Mouse (Mus musculus): Measurements from ENCODE around the gene Maml2. TPM values are rescaled to one million over a fixed set of nuclear protein-coding genes. Genes with fewer than 3 reads are reported as not detected.

Gene Maml2
- total RNA-seq, 1 experiment = 1.9 TPM

GRCm38 (mm10) chr9:13599800-13600199, 302.0 kb downstream of the Maml2 start:
- H3K4me1 ChIP-seq (ENCODE audit: control insufficient read depth in 2 of 2, insufficient read depth in 2 of 2, low read length in 2 of 2, poor library complexity in 1 of 2) = no peaks in the 10 kb centered on the region
- H3K36me3 ChIP-seq (ENCODE audit: control insufficient read depth, insufficient read depth, low read length, poor library complexity, severe bottlenecking) = no peaks in the 10 kb centered on the region
- no peaks in the 10 kb centered on the region for H3K9me3 ChIP-seq (ENCODE audit: control insufficient read depth, insufficient read depth, low read depth, low read length)
- no peak overlapping the region for H3K9ac ChIP-seq (ENCODE audit: insufficient read depth, low read depth, low read length, poor library complexity, severe bottlenecking)
- no peak for DNase-seq (ENCODE audit: low read depth, low spot score)
- H3K4me3 ChIP-seq (ENCODE audit: insufficient read depth in 1 of 2, low read depth in 1 of 2, low read length in 2 of 2, poor library complexity in 1 of 2, severe bottlenecking in 1 of 2) = no peak overlapping the region
- TF ChIP-seq HCFC1 (IDR thresholded peaks at IDR 0.05; ENCODE audit: borderline replicate concordance, insufficient read depth, low read length) (no peak), ZC3H11A (IDR thresholded peaks at IDR 0.05; ENCODE audit: borderline replicate concordance, low read depth, low read length) (no peak), ZNF384 (IDR thresholded peaks at IDR 0.05; ENCODE audit: low read depth, low read length) (no peak), CHD2 (IDR thresholded peaks at IDR 0.05; ENCODE audit: low read depth, low read length) (no peak), MAFK (IDR thresholded peaks at IDR 0.05; ENCODE audit: insufficient read depth, low read depth, low read length) (no peak)
- H3K27ac ChIP-seq (ENCODE audit: insufficient read depth, low read depth, low read length, poor library complexity, severe bottlenecking) = no peak overlapping the region
- in situ Hi-C loops (cut with MboI; ENCODE audit: low sequenced_read_pairs in 2 of 2, unreplicated experiment in 2 of 2) = no loop called here

GRCm38 (mm10) chr9:13601729-13602128, 304.0 kb downstream of the Maml2 start:
- DNase-seq (ENCODE audit: low read depth, low spot score) = no peak
- H3K9me3 ChIP-seq (ENCODE audit: control insufficient read depth, insufficient read depth, low read depth, low read length) = no peaks in the 10 kb centered on the region
- no peak overlapping the region for H3K4me3 ChIP-seq (ENCODE audit: insufficient read depth in 1 of 2, low read depth in 1 of 2, low read length in 2 of 2, poor library complexity in 1 of 2, severe bottlenecking in 1 of 2)
- no peak overlapping the region for H3K27ac ChIP-seq (ENCODE audit: insufficient read depth, low read depth, low read length, poor library complexity, severe bottlenecking)
- no peak for TF ChIP-seq ZNF384 (IDR thresholded peaks at IDR 0.05; ENCODE audit: low read depth, low read length)
- no peak for TF ChIP-seq CHD2 (IDR thresholded peaks at IDR 0.05; ENCODE audit: low read depth, low read length)
- TF ChIP-seq MAFK (IDR thresholded peaks at IDR 0.05; ENCODE audit: insufficient read depth, low read depth, low read length) = no peak
- no peak for TF ChIP-seq ZC3H11A (IDR thresholded peaks at IDR 0.05; ENCODE audit: borderline replicate concordance, low read depth, low read length)
- TF ChIP-seq HCFC1 (IDR thresholded peaks at IDR 0.05; ENCODE audit: borderline replicate concordance, insufficient read depth, low read length) = no peak
- no peak overlapping the region for H3K9ac ChIP-seq (ENCODE audit: insufficient read depth, low read depth, low read length, poor library complexity, severe bottlenecking)
- in situ Hi-C loops (cut with MboI; ENCODE audit: low sequenced_read_pairs in 2 of 2, unreplicated experiment in 2 of 2) = no loop called here
- H3K36me3 ChIP-seq (ENCODE audit: control insufficient read depth, insufficient read depth, low read length, poor library complexity, severe bottlenecking) = no peaks in the 10 kb centered on the region
- no peaks in the 10 kb centered on the region for H3K4me1 ChIP-seq (ENCODE audit: control insufficient read depth in 2 of 2, insufficient read depth in 2 of 2, low read length in 2 of 2, poor library complexity in 1 of 2)

- DNase-seq (ENCODE audit: low read depth, low spot score) = no peak
These were observed 305.9 kb downstream of the Maml2 start for GRCm38 (mm10) chr9:13603533-13604143.

GRCm38 (mm10) chr9:13607609-13608185, 309.9 kb downstream of the Maml2 start:
- no peak overlapping the region for H3K27ac ChIP-seq (ENCODE audit: insufficient read depth, low read depth, low read length, poor library complexity, severe bottlenecking)
- H3K9me3 ChIP-seq (ENCODE audit: control insufficient read depth, insufficient read depth, low read depth, low read length) = no peaks in the 10 kb centered on the region
- no peak for TF ChIP-seq MAFK (IDR thresholded peaks at IDR 0.05; ENCODE audit: insufficient read depth, low read depth, low read length)
- no peak for TF ChIP-seq CHD2 (IDR thresholded peaks at IDR 0.05; ENCODE audit: low read depth, low read length)
- no peak for TF ChIP-seq ZC3H11A (IDR thresholded peaks at IDR 0.05; ENCODE audit: borderline replicate concordance, low read depth, low read length)
- no peak for TF ChIP-seq HCFC1 (IDR thresholded peaks at IDR 0.05; ENCODE audit: borderline replicate concordance, insufficient read depth, low read length)
- no peak for TF ChIP-seq ZNF384 (IDR thresholded peaks at IDR 0.05; ENCODE audit: low read depth, low read length)
- H3K36me3 ChIP-seq (ENCODE audit: control insufficient read depth, insufficient read depth, low read length, poor library complexity, severe bottlenecking) = no peaks in the 10 kb centered on the region
- in situ Hi-C loops (cut with MboI; ENCODE audit: low sequenced_read_pairs in 2 of 2, unreplicated experiment in 2 of 2) = no loop called here
- no peak overlapping the region for H3K9ac ChIP-seq (ENCODE audit: insufficient read depth, low read depth, low read length, poor library complexity, severe bottlenecking)
- H3K4me1 ChIP-seq (ENCODE audit: control insufficient read depth in 2 of 2, insufficient read depth in 2 of 2, low read length in 2 of 2, poor library complexity in 1 of 2) = peaks cover 0 to 4% of the 10 kb centered on the region in 2 experiments; a peak in 1 of 4 replicates
- H3K4me3 ChIP-seq (ENCODE audit: insufficient read depth in 1 of 2, low read depth in 1 of 2, low read length in 2 of 2, poor library complexity in 1 of 2, severe bottlenecking in 1 of 2) = no peak overlapping the region
- DNase-seq (ENCODE audit: low read depth, low spot score) = no peak

More at GRCm38 (mm10) chr9:13603533-13604143, 305.9 kb downstream of the Maml2 start:
- in situ Hi-C loops (cut with MboI; ENCODE audit: low sequenced_read_pairs in 2 of 2, unreplicated experiment in 2 of 2) = no loop called here
- H3K9me3 ChIP-seq (ENCODE audit: control insufficient read depth, insufficient read depth, low read depth, low read length) = no peaks in the 10 kb centered on the region
- no peaks in the 10 kb centered on the region for H3K36me3 ChIP-seq (ENCODE audit: control insufficient read depth, insufficient read depth, low read length, poor library complexity, severe bottlenecking)
- H3K4me3 ChIP-seq (ENCODE audit: insufficient read depth in 1 of 2, low read depth in 1 of 2, low read length in 2 of 2, poor library complexity in 1 of 2, severe bottlenecking in 1 of 2) = no peak overlapping the region
- H3K9ac ChIP-seq (ENCODE audit: insufficient read depth, low read depth, low read length, poor library complexity, severe bottlenecking) = no peak overlapping the region
- TF ChIP-seq HCFC1 (IDR thresholded peaks at IDR 0.05; ENCODE audit: borderline replicate concordance, insufficient read depth, low read length) (no peak), ZNF384 (IDR thresholded peaks at IDR 0.05; ENCODE audit: low read depth, low read length) (no peak), MAFK (IDR thresholded peaks at IDR 0.05; ENCODE audit: insufficient read depth, low read depth, low read length) (no peak), ZC3H11A (IDR thresholded peaks at IDR 0.05; ENCODE audit: borderline replicate concordance, low read depth, low read length) (no peak), CHD2 (IDR thresholded peaks at IDR 0.05; ENCODE audit: low read depth, low read length) (no peak)
- H3K27ac ChIP-seq (ENCODE audit: insufficient read depth, low read depth, low read length, poor library complexity, severe bottlenecking) = no peak overlapping the region
- no peaks in the 10 kb centered on the region for H3K4me1 ChIP-seq (ENCODE audit: control insufficient read depth in 2 of 2, insufficient read depth in 2 of 2, low read length in 2 of 2, poor library complexity in 1 of 2)
